Comparison of ENCODE assay signal across 10 mouse cellular contexts in the genomic region with DNA sequence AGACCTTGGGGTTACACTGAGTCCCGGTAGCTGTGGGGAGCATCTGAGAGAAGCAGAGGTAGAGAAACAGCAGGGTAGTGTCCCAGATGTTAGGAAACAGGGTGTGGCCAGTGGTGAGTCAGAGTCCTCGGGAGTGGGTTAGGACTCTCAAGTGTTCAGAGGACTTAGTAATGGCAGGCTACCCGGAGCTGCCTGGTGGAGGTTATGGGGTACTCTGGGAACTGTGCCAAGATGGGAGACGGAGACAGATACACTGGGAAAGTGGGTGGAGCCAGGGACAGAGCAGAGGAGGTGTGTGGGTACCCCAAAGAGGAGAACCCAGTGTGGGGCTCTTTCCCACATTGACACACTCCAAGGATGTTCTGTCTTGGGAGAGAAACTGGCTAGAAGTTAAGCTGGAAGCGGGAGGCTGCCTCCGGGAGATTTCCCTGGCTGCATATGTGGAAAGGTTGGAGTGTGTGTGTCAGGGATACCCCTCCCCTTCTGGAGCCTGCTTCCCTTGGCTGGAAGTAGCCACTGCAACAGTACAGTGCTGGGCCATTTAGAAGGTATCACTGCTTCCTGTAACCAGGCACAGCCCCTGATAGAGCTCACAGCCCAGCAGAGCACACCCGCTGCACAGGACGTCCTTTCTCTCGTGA. TPM values are rescaled to one million over a fixed set of nuclear protein-coding genes. Genes with fewer than 3 reads are reported as not detected.
DNase-seq lines count a peak whose midpoint lies in the region; ATAC-seq and TF ChIP-seq lines count a peak whose summit lies in the region.
"Had no signal": no experiment of that assay in that cellular context is flagged by ENCODE, and none has a peak within 500 bp of the region (broad histone marks: within the 10 kb centered on the region; RNA-seq: fewer than 3 reads in every experiment).

No protein-coding gene starts in this region.

- H3K79me2 ChIP-seq in C2C12 (ENCODE audit: control insufficient read depth, insufficient read depth) = no peaks in the 10 kb centered on the region

- no peak overlapping the region for H3ac ChIP-seq in C2C12 (ENCODE audit: control insufficient read depth, insufficient read length, low read depth)

- H3K4me1 ChIP-seq in brown adipose tissue, adult 24 weeks (ENCODE audit: control insufficient read depth, insufficient read depth, insufficient read length, low read length) = peaks cover 33% of the 10 kb centered on the region
- H3K4me1 ChIP-seq in intestine, embryonic 15.5 days (replicated peaks) = peaks cover 33% of the 10 kb centered on the region
- no peaks in the 10 kb centered on the region for H3K4me1 ChIP-seq in kidney, adult 2 months (ENCODE audit: control insufficient read depth, insufficient read depth, low read length)

- TF ChIP-seq CTCF in C2C12 (IDR thresholded peaks at IDR 0.05; ENCODE audit: control insufficient read depth, insufficient read depth, insufficient read length) = no peak
- no peak for TF ChIP-seq CTCF in kidney, adult 2 months (conservative IDR thresholded peaks at IDR 0.05; ENCODE audit: insufficient read depth, insufficient read length, low read depth, low read length)

- TF ChIP-seq POLR2A in kidney, adult 2 months (IDR thresholded peaks at IDR 0.05; ENCODE audit: low read depth, low read length) = no peak

- H3K27me3 ChIP-seq in C2C12 (ENCODE audit: control insufficient read depth, insufficient read depth, insufficient read length) = peaks cover 31% of the 10 kb centered on the region
- H3K27me3 ChIP-seq in intestine, embryonic 15.5 days (replicated peaks) = peaks cover 6% of the 10 kb centered on the region; the same call in 1 of the 2 replicates
- H3K27me3 ChIP-seq in kidney, adult 2 months (replicated peaks; ENCODE audit: control insufficient read depth, insufficient read depth, low read length) = no peaks in the 10 kb centered on the region
- H3K27me3 ChIP-seq: Patski had no signal

- peak; percentile 39; the same call in 1 of the 2 replicates for ATAC-seq in intestine, embryonic 15.5 days
- ATAC-seq in CD4-positive, CD25-positive, alpha-beta regulatory T cell, adult 4 months = no peak
- ATAC-seq: Patski had no signal

- no peaks in the 10 kb centered on the region for H3K79me3 ChIP-seq in C2C12 (ENCODE audit: low read depth)

- no peaks in the 10 kb centered on the region for H3K36me3 ChIP-seq in C2C12 (ENCODE audit: control insufficient read depth, insufficient read depth)
- H3K36me3 ChIP-seq in intestine, embryonic 15.5 days = no peaks in the 10 kb centered on the region
- H3K36me3 ChIP-seq in kidney, adult 2 months (ENCODE audit: control insufficient read depth, insufficient read depth, low read length) = no peaks in the 10 kb centered on the region

- H3K9me3 ChIP-seq in intestine, embryonic 15.5 days = no peaks in the 10 kb centered on the region

- H3K4me3 ChIP-seq in C2C12 (ENCODE audit: insufficient read depth, poor library complexity, severe bottlenecking) = no peak overlapping the region
- H3K4me3 ChIP-seq in brown adipose tissue, adult 24 weeks (ENCODE audit: insufficient read depth, low read depth, low read length) = no peak overlapping the region
- no peak overlapping the region for H3K4me3 ChIP-seq in intestine, embryonic 15.5 days (replicated peaks)
- no peak overlapping the region for H3K4me3 ChIP-seq in kidney, adult 2 months (ENCODE audit: insufficient read depth, low read depth, low read length)

- H3K27ac ChIP-seq in brown adipose tissue, adult 24 weeks (replicated peaks; ENCODE audit: low read depth, low read length) = peak overlapping the region; percentile 31
- H3K27ac ChIP-seq in intestine, embryonic 15.5 days = peak overlapping the region; percentile 63
- no peak overlapping the region for H3K27ac ChIP-seq in kidney, adult 2 months (ENCODE audit: insufficient read depth, low read depth, low read length)

- no peak overlapping the region for H3K4me2 ChIP-seq in intestine, embryonic 15.5 days (replicated peaks)

- peak; percentile 49 to 63 for DNase-seq in heart, adult 9 months (ENCODE audit: low spot score in 2 of 2)
- DNase-seq in heart, postnatal 4 days = no peak
- no peak for DNase-seq in frontal cortex, postnatal 25 days (ENCODE audit: low spot score in 2 of 2)
- DNase-seq in kidney, adult 2 months = no peak
- DNase-seq: cerebellum, adult 11-12 months had no signal

- WGBS in intestine, embryonic 15.5 days = 44% methylated on average over 9 of the region's 9 CpGs
- WGBS in kidney, adult 2 months = 54% methylated on average over 9 of the region's 9 CpGs

- H3K9ac ChIP-seq in intestine, embryonic 15.5 days = no peak overlapping the region

TF ChIP-seq in C2C12, 6 proteins besides CTCF, POLR2A, EP300 and RAD21:
- TF ChIP-seq USF1 (IDR thresholded peaks at IDR 0.05; ENCODE audit: low read depth) (no peak), MAX (IDR thresholded peaks at IDR 0.05) (no peak), CEBPB (IDR thresholded peaks at IDR 0.05; ENCODE audit: low read depth) (peak; percentile 20)

RNA-seq across cellular contexts. Expression of a gene that starts 14.0 kb away (rescaled TPM):
- 10 to 100 TPM; 47.1 to 54.2 TPM for total RNA-seq in heart, postnatal 4 days (2021)
- polyA plus RNA-seq in C2C12 (2012; fragmentation: generic; extraction: Trizol) = 0.02 TPM
- 9.7 and 10.1 TPM in 2 replicates for polyA plus RNA-seq in brown adipose tissue, adult 24 weeks (2012; ENCODE audit: insufficient read depth, insufficient read length, missing spikeins)
- 1.1 and 1.3 TPM in 2 replicates for polyA plus RNA-seq in intestine, embryonic 15.5 days (2015; fragmentation: Nextera tagmentation; extraction: Ambion mirVana)
- polyA plus RNA-seq in CD4-positive, CD25-positive, alpha-beta regulatory T cell, adult 4 months (2017; shearing (Covaris generic)) = not detected
- polyA plus RNA-seq in kidney, adult 2 months (2012; rRNA removed) = 5.5 and 8.5 TPM in 2 replicates

RNA-seq across cellular contexts. Expression of a gene that starts 37.4 kb away (rescaled TPM):
- total RNA-seq in heart, postnatal 4 days (2021) = 10 to 100 TPM; 22.3 to 24.4 TPM
- polyA plus RNA-seq in C2C12 (2012; fragmentation: generic; extraction: Trizol) = 38.3 TPM
- polyA plus RNA-seq in brown adipose tissue, adult 24 weeks (2012; ENCODE audit: insufficient read depth, insufficient read length, missing spikeins) = 16.2 and 17.1 TPM in 2 replicates
- polyA plus RNA-seq in intestine, embryonic 15.5 days (2015; fragmentation: Nextera tagmentation; extraction: Ambion mirVana) = 67.5 and 68.2 TPM in 2 replicates
- polyA plus RNA-seq in CD4-positive, CD25-positive, alpha-beta regulatory T cell, adult 4 months (2017; shearing (Covaris generic)) = 10 to 100 TPM; 15.2 to 20.2 TPM
- 52.5 and 65.5 TPM in 2 replicates for polyA plus RNA-seq in kidney, adult 2 months (2012; rRNA removed)

RNA-seq across cellular contexts. Expression of a gene that starts 39.8 kb away (rescaled TPM):
- 1 to 10 TPM; 6.1 to 9.5 TPM for total RNA-seq in heart, postnatal 4 days (2021)
- 9.9 TPM for polyA plus RNA-seq in C2C12 (2012; fragmentation: generic; extraction: Trizol)
- polyA plus RNA-seq in brown adipose tissue, adult 24 weeks (2012; ENCODE audit: insufficient read depth, insufficient read length, missing spikeins) = 11.1 and 26.4 TPM in 2 replicates
- 12.1 and 13.7 TPM in 2 replicates for polyA plus RNA-seq in intestine, embryonic 15.5 days (2015; fragmentation: Nextera tagmentation; extraction: Ambion mirVana)
- 1 to 10 TPM; 3.6 to 5.9 TPM for polyA plus RNA-seq in CD4-positive, CD25-positive, alpha-beta regulatory T cell, adult 4 months (2017; shearing (Covaris generic))
- polyA plus RNA-seq in kidney, adult 2 months (2012; rRNA removed) = 5.5 and 5.8 TPM in 2 replicates

RNA-seq across cellular contexts. Expression of a gene that starts 55.0 kb away (rescaled TPM):
- total RNA-seq in heart, postnatal 4 days (2021) = under 1 TPM; 0.52 to 0.91 TPM
- polyA plus RNA-seq in C2C12 (2012; fragmentation: generic; extraction: Trizol) = not detected
- not detected in 2 replicates for polyA plus RNA-seq in brown adipose tissue, adult 24 weeks (2012; ENCODE audit: insufficient read depth, insufficient read length, missing spikeins)
- 0.40 and 0.49 TPM in 2 replicates for polyA plus RNA-seq in intestine, embryonic 15.5 days (2015; fragmentation: Nextera tagmentation; extraction: Ambion mirVana)
- polyA plus RNA-seq in CD4-positive, CD25-positive, alpha-beta regulatory T cell, adult 4 months (2017; shearing (Covaris generic)) = 1 to 10 TPM; 1.4 to 2.2 TPM
- polyA plus RNA-seq in kidney, adult 2 months (2012; rRNA removed) = 2.7 and 3.2 TPM in 2 replicates

RNA-seq across cellular contexts. Expression of a gene that starts 56.1 kb away (rescaled TPM):
- 10 to 100 TPM; 37.8 to 41.8 TPM for total RNA-seq in heart, postnatal 4 days (2021)
- 12.7 TPM for polyA plus RNA-seq in C2C12 (2012; fragmentation: generic; extraction: Trizol)
- 30.2 and 32.3 TPM in 2 replicates for polyA plus RNA-seq in brown adipose tissue, adult 24 weeks (2012; ENCODE audit: insufficient read depth, insufficient read length, missing spikeins)
- polyA plus RNA-seq in intestine, embryonic 15.5 days (2015; fragmentation: Nextera tagmentation; extraction: Ambion mirVana) = 27.8 and 29.6 TPM in 2 replicates
- 10 to 100 TPM; 20.6 to 32.2 TPM for polyA plus RNA-seq in CD4-positive, CD25-positive, alpha-beta regulatory T cell, adult 4 months (2017; shearing (Covaris generic))
- 118 and 123 TPM in 2 replicates for polyA plus RNA-seq in kidney, adult 2 months (2012; rRNA removed)

Comparison
In these comparisons a context has a peak if more than half of its experiments do, and no peak if none do; other contexts are left out.
1. DNase-seq: peak in heart, adult 9 months (2 of 2); none in heart, postnatal 4 days (single experiment), frontal cortex, postnatal 25 days (0 of 2) and kidney, adult 2 months (single experiment).